Mouse (Mus musculus): ENCODE data around the gene Rgp1.
"Not testable (repeated sequence)": the region's sequence is repeated elsewhere in the genome, so short reads cannot be mapped to it uniquely, and the experiment has no call there.

The Rgp1 gene

DNA sequence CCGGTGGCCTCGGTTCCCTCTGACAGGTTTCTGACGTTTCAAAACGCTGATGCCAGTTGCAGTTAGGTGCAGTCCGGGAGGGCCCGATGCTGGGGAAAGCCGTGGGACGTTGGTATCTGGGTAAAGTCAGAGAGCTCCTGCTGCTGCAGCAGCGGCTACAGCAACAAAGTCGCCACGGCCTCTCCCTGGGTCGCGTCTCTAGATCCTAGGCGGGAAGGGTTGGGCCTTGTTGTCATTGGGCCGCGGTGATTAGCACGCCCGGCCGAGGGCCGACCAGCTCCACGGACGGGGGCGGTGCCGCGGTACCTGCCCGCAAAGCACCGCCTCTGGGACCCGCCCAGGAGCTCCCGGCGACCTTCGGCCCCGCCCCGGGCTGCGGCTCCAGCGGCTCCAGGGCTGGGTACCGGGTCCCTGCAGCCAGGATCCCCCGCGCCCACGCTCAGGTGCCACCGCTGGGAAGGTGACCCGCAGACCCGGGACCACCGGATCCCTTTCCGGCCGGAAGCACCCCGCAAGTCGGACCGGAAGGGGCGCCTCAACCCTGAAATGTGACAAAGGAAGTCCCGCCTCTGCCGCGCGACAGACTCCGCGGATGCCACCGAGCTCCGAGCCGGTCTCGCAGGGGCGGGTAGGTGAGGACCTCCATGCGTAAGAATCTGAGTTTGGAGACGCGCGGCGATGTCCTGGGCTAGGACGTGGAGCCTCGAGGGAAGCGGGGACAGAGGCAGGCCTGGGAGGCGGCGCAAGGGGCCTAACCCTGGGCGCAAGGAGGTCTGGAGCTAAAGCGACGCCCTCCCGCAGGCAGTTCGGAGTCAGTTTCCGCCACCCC is at the start of gene Rgp1, which contains the start of gene Gba2:
Rgp1 (plus strand) TSS at position 340 of the 829 bp plus-strand sequence.
Gba2 (minus strand) TSS at position 498 of the 829 bp plus-strand sequence.
- DNase-seq: peak; percentile 89 to 94

DNA sequence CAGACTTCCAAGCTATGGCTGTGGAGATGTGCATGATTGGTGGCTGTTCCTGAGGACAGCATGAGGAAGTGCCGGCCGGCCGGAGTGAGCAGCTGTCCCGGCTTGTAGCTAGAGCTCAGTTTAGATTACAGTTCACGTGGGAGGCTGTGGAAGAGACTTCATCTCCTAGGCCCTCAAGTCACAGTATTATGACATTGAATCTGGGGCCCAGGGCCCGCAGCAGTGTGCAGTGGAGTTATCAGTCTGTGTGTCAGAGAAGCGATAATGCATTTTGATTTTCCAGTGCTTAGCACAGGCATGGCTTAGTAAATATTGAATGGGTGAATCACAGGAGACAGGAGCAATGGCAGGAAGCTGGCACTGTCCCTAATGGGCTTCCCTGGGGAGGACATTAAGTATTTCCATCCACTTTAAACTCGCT is 48.4 kb upstream of the Rgp1 start:
- DNase-seq: peak in 1 of 2 experiments; percentile 27

DNA sequence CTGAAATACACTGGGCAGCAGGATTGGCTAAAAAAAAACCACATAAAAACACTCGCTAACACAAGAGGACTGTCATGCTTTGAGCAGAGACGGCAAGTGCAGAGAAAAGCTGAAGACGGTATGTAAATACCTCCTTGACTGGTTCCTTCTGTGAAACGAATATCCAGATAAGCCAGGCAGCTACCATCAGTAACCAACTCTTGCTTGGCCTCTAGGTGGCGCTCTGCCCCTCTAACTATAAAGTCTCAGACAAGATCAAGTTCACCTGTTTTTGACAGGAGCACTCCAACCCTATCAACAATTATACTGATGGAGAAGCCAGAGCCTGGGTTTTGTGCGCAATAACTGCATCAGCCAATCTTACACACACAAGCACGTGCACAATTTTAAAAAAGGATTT is 47.9 kb upstream of the Rgp1 start:
- DNase-seq: peak; percentile 87 to 90

DNA sequence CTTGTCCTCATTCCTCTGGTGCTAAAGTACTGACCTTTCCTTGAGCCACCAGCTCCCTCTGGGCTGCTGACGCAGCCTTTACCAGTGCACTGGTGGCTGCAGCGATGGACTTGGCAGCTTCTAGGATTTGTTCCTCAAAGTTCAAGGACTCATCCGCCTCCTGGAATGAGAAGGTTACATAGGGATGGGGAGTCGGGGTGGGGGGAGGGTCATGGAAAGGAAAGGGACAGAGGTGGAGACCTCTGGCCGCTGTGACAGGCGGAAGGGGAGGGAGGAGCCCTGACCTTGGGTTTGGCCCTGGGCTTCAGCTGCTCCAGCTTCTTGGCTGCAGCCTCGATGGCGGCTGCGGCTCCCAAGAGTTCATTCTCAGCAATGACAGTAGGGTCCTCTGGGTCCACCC is 45.2 kb upstream of the Rgp1 start:
- DNase-seq: peak in 1 of 2 experiments; percentile 25

DNA sequence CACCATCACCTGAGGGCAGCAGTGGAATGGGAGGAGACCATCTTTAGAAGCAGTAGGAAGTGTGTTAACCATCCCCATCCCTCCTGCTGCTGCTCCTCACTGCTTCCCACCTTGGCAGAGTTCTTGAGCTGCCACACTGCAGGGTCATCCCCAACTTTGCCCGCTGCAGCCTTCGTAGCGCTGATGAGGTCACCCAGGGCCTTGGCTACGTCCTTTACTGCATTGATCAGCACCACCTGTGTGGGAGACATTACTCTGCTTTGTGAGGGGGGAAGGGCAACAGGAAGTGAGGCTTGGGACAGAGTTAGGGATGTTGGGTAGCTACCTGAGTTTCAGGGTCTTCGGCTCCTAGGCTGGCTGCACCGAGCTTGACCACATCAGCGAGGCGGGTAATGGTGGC is 42.9 kb upstream of the Rgp1 start:
- DNase-seq: no peak

DNA sequence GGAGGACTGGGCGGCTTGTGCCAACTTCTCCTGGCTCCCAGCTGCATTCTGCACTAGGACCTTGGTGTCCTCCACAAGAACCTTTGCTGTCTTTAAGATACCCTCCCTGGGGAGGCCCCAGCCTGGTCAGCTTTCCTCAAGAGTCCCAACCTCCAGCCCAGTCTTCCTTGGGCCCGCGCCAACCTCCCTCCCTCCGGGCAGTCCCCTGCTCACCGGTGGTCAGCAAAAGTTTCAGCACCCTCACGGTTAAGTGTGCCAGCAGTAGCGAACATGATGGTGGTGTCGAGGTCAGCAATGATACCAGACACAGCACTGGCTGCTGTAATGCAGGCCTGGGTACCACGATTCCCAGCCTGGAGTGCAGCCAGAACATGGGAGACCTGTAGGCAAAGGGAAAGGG is 42.5 kb upstream of the Rgp1 start:
- no peak for DNase-seq

DNA sequence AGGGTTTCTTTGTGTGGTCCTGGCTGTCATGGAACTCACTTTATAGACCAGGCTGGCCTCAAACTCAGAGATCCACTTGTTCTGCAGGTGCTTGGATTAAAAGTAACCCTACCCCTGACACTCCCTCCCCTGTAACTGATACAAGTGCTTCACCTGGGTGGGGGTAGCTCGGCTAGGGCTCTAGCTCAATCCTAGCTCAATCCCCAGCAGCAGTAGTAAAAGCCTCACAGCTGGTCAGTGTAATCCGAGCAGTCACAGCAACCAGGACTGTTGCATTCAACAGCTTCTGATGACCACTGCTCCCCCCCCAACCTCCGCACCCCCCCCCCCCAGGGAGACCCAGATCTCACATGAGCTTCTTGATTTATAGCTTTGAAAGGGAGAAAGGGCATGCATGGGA is 36.5 kb upstream of the Rgp1 start:
- no peak for DNase-seq

DNA sequence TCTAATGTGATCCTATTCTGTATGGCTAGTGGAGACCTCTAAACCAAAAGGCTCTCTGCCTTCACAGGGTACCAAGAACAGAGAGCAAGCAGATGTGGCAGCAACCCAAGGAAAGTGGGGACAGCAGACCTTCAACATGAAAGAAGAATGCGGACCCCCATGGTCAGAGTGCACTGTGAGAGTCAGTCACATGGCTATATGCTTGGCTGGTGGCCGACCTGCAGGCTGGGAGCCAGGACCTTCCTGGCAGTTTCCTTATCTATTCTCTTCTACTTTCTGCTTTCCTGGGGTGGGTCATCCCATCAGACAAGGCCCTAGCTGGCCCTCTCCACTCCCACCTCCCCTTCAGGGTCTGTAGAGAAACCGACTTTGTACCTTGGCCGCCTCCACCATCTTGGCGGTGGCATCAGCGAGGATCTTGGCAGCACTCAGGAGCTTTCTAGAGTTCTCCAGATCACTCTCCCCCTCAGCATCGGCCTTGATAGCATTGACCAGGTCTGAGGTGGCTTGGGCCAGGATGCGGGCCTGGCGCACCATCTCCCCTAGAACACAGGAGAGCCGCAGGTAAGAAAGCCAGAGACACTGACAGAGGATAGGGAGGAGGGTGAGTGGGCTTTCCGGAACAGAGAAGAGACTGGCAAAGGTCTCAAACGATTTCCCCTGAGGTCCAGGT is 32.0 kb upstream of the Rgp1 start:
- no peak for DNase-seq

DNA sequence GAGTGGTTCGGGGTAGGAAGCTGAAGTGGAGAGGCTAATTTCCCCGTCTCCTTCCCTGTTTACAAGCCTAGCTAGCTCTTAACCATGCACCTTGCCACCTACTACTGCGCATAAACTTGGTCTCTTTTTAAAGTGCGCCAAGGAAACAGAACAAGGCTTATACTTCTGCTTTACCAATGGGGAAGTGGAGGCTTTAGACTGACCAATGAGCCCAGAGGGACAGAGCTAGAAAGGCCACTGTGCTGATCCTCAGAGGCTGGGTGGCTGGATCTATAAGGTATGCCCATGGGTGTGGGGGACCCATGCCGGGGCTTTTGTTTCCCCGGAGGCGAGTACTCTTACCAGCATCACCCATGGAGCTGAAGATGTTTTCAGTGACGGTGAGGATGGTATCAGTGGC is 31.4 kb upstream of the Rgp1 start:
- no peak for DNase-seq

DNA sequence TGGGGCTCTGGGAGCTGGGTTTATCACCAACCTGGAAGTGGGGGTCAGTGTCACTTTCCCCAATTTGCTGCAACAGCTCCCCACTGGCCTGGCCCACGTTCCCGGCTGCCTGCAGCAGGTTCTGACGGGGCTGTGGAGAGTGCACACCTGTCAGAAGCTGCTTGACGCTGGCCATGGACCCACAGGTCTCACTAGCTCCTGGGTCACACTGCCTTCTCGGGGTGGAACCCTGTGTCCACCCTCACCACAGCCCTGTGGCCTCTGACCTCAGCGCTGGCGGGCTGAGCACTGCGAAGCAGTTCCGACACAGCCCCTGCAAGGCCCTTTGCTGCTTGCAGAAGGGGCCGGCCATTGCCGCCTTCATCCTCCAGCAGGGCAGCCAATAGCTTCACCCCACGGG is 29.5 kb upstream of the Rgp1 start:
- no peak for DNase-seq

DNA sequence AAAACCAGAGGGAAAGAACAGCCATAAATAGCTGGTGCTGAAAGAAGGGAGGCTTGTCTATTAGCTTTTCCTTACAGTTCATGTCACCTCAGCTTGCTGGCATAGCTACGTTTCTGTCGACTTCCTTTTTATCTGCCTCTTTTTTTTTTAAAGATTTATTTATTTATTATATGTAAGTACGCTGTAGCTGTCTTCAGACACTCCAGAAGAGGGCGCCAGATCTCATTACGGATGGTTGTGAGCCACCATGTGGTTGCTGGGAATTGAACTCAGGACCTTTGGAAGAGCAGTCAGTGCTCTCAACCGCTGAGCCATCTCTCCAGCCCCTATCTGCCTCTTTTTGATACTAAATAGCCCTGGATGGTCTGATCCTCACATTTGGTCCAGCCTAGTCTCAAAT is 26.7 kb upstream of the Rgp1 start:
- not testable (repeated sequence) for DNase-seq

DNA sequence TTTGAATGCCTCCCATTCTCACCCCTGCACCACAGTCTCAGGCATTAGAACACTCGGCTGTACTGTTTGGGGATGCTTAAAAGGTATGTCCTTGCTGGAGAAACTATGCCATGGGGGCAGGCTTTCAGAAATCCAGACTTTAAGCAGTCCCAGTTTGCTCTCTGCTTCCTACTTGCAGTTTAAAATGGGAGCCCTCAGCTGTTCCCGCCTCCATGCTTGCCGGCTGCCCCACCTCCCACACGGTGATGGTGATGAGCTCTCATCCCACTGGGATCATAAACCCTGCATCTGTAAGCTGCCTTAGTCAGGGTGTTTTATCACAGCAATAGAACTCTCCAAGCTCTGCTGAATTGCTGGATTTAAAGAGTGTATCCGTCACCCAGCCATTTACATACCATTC is 26.1 kb upstream of the Rgp1 start:
- DNase-seq: no peak

DNA sequence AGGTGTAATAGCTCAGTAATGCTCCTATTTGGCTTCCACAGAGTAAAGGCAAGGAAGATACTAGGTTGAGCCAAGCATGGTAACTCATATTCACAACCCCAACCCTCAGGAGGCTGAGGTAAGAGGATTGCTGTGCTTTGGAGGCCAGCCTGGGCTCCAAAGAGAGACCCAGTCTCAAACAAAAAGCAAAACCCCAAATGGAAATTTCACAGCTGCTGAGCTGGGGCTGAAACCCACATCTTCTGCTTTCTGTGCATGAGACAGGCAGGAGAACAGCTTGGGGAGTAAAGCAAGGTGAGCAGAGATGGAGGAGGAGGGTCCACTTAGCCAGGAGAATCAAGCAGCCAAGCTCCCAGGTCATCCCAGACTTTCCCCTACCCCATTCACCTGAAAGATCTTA is 24.6 kb upstream of the Rgp1 start:
- DNase-seq: no peak

DNA sequence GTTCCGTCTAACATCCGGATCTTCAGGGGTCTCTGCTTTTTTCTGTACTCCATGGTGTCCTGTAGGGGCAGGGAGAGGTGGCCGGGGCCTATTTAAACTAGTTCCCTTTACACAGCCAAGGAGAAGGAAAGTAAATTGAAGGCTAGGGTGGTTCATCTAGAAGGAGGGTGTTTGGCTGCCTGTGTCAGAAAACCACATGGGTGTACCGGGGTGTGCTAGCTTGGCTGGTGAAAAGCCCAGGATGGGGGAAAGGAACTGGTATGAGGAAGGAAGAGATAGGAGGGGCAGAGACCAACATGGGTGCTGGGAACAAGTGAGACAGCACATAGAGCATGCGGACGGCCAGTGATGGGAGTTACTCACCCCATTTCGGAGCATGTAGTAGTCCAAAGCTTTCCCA is 22.6 kb upstream of the Rgp1 start:
- no peak for DNase-seq

DNA sequence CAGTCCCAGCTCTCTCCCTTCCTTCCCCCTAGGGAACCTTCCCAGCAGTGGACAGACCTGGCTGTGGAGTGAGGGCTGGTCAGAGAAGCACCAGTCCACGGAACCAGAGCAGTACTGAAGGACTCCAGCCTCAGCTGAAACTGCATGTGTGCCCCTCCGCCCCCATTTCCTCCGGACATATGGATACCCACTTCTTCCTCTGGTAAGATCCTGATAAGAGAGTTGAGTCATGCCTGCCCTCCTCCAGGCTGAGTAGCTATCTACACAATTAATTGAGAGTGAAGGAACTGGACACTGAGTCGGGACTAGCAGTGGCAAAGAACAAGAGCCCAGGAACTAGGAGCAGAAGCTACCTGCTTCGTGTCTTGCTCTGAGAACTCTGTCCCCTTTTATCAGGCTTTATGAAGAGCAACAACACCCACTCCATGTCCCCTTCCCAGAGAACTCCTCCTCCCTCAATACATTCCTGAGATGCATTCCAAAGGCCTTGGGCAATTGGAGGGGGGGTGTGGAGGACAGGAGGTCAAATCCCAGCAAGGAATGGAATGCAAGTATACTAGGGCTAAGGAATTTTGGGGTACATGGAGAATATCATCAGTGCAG is 20.4 kb upstream of the Rgp1 start:
- DNase-seq: peak in 1 of 2 experiments; percentile 24

DNA sequence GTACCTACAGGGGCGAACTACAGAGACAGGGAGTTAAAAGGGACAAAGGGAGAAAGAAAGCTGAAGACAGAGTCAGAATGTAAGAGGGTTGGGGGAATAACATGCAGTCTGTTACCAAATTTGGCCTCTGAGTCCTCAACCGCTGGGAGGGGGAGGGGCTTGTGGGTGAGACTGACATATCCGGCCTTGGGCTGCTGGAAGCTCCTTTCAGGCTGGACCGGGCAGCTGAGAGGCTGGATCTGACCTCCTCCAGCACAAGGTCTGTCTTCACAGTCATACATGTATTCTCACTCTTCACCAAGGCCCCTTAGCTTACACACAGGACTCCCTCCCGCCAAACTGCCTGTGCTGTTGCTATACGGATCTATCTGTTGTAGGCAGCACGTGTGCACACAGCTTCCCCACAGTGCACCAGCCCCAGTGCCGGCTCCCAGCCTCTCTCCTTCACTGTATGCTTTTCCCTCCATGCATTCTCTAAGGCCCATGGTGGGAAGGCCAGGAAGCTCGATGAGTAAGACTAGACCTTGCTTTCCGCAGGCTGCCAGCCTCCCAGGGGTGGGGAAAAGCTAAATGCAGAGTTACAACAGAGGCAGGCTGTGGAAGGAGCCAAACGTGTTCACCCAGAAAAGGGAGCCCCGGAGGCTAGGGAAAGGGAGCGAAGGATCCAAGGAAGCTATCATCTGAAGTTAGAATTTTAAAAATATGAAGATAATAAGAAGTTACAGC is 19.7 kb upstream of the Rgp1 start:
- DNase-seq: peak; percentile 87 to 93

DNA sequence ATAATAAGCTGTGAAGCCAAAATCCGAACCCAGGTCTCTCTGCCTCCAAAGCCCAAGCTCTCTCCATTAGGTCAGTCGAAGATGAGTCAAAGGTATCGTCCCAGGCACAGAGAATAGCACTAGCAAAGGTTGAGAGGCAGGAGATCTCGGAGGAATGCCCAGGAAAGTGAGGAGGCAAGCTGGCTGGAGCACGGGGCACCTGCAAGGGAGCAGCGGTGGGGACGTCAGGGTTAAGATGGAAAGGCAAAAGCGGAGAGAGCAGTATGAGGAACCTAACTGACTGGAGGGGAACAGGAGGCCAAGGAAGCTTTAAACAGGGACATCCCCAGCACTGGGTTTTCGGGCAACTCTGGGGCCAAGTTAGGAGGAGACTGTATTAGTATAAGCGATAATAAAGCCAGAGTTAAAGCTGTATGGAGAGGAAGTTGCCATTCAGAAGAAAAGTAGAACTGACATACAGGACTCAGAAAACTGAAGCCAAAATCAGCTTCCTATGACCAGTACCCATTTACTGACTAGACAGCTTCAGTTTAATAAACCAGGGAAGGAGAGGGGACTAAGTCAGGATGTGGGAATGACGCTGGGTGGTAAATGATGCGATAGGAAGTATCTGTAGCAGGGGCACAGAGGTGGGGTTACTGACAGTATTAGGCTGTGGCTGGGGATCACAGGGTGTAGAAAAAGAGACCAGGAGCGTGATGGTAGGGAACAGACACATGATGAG is 18.8 kb upstream of the Rgp1 start:
- no peak for DNase-seq

DNA sequence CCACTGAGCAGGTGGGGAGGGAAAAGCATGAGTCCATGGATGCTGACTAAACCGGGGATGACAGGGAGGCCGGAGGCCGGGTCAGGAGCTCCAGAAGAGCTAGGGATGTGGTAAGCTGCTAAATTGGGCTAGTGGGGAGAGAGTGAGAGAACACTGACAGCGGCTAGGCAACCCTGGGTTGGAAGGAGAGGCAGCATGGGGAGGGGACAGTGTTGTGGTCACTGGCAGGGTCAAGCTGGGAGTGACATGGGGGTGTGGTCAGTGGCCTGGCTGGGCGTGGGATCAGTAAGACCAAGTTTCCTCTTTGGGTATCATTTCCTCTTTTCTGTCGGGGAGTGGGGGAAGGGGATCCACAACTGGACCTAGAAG is 18.3 kb upstream of the Rgp1 start:
- peak; percentile 65 to 72 for DNase-seq

DNA sequence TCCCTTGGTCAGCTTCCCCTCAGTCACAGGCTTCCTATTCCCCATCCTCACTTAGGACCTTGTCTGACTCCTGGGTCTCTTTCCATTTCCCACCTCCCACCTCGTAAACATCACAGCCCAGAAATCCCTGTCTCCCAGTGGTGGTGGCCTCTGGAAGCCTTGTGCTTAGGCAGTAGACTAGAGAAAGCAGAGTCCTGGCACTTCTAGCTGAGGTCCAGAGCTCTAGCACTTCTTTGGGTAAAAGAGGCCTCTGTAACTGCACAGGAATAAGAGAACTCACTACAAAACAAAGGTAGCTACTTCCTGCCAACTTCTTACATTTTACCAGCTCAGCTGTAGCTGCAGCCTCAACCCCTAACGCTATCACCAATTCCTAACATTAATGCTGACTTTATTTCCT is 17.5 kb upstream of the Rgp1 start:
- no peak for DNase-seq

DNA sequence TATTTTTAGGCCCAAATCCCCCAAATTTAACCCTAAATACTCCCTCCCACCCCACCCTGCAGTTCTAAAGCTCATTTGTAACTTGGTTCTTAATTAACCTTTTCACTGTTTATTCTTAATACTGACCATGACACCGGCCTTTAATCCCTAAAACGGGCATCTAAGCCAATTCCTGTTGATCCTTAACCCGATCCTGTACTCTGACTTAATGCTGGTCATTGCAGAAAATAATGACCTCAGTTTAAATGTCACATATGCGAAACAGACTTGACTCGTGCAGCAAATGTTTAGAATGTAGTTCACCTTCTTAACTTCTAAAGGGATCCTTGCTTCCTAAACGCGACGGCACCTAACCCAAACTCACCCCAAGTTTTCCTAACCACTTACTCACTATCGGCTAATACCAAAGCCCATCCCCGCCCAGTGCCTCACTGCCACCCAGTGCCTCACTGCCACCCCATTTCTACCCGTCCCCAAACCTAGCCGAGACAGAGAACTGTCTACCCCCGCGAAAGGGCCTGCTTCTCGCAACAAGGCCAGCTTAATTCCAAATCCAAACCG is 17.0 kb upstream of the Rgp1 start:
- DNase-seq: no peak

DNA sequence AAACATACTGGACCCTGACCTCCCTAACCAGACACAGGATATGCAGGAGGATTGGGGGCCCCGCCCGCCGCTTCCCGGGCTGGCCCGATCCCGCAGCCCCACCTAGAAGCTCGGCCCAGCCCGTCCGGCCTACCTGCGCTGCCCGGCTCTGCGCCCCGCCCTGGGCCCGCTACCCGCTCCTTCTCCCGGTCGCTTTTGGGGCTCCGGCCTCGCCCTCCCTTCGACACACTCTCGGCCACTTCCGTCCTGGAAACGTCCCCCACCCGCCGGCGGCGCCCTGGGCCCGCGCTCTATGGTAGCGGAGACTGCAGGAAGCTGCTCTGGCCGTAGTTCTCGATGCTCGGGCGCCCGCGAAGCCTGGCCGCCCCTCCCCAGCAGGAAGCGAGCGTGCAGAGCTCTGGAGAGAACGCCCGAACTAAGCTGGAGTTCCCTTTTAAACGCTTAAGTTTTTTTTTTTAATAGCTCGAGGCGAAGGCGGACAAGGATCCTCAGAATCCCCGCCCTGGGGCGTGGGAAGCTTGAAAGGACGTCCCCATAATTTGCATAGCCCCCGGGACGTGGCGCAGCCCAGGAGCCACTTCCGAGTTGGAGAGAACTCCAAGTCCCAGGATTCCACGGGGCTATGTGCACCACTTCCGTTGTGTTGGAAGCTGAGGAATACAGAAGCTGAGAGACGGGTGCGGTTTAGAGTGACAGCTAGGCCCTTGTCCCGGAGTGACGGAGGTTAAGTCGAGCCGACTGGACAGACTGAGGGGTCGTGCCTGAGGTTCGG is 16.3 kb upstream of the Rgp1 start, which contains the start of the genes Creb3 and Tln1:
Creb3 (plus strand) TSS at position 336 of the 772 bp plus-strand sequence.
Tln1 (minus strand) TSS at position 695 of the 772 bp plus-strand sequence.
- DNase-seq: peak; percentile 94 to 97

All from kidney, postnatal 4 days (tissue).